Mouse (Mus musculus) forebrain, embryonic 11.5 days (tissue): ENCODE results near the gene Gm9857. TPM values are rescaled to one million over a fixed set of nuclear protein-coding genes. Genes with fewer than 3 reads are reported as not detected.

Source experiments
- ATAC-seq: fragments of 200-750 bp; cut with Nextera tagmentation; replicated peaks from 2 replicates; pipeline ENCODE4 v1.8.0; 2017; ENCODE audit warnings: moderate TSS enrichment; ENCODE audit not compliant: low FRiP score
- DNase-seq: peaks from one replicate; pipeline ENCODE4 v3.0.0-alpha.2; 2017; ENCODE audit warnings: low spot score
- H3K27ac ChIP-seq: fragments of 300-500 bp; sonication (generic); 2 replicates; pipeline ENCODE4 v1.5.1; 2014; ENCODE audit warnings: low read depth, low read length
- H3K27me3 ChIP-seq: fragments of 300-500 bp; sonication (generic); 2 replicates; pipeline ENCODE4 v1.6.1; 2014; ENCODE audit warnings: mild to moderate bottlenecking, low read length, mixed read lengths; ENCODE audit not compliant: control insufficient read depth, insufficient read depth
- H3K36me3 ChIP-seq: fragments of 300-500 bp; sonication (generic); 2 replicates; pipeline ENCODE4 v1.6.1; 2014; ENCODE audit warnings: mild to moderate bottlenecking, low read length, moderate library complexity, mixed read lengths; ENCODE audit not compliant: control insufficient read depth, insufficient read depth
- H3K4me1 ChIP-seq: fragments of 300-500 bp; sonication (generic); replicated peaks from 2 replicates; pipeline ENCODE4 v1.6.1; 2014; ENCODE audit warnings: low read length, mixed read lengths; ENCODE audit not compliant: control insufficient read depth, insufficient read depth
- H3K4me2 ChIP-seq: fragments of 300-500 bp; sonication (generic); 2 replicates; pipeline ENCODE4 v1.6.1; 2014; ENCODE audit warnings: low read depth, mild to moderate bottlenecking, low read length, moderate library complexity, mixed read lengths; ENCODE audit not compliant: severe bottlenecking
- H3K4me3 ChIP-seq: fragments of 300-500 bp; sonication (generic); 2 replicates; pipeline ENCODE4 v1.5.1; 2014; ENCODE audit warnings: low read depth, low read length
- H3K9ac ChIP-seq: fragments of 300-500 bp; sonication (generic); 2 replicates; pipeline ENCODE4 v1.6.1; 2014; ENCODE audit warnings: low read length
- H3K9me3 ChIP-seq: fragments of 300-500 bp; sonication (generic); 2 replicates; pipeline ENCODE4 v1.6.1; 2016; ENCODE audit warnings: low read length, mixed read lengths; ENCODE audit not compliant: control insufficient read depth
- WGBS: fragments of 180-500 bp; shearing (Covaris S2); extraction: QIAGEN DNeasy Blood & Tissue Kit; methylation state at CpG from one replicate; pipeline ENCODE4 v1.1.7; 2014; 5-methylcytosine and 5-hydroxymethylcytosine counted together
- polyA plus RNA-seq: library from polyadenylated mRNA; unstranded; fragments of >200 nt; fragmentation: Nextera tagmentation; extraction: Ambion mirVana; gene quantifications from 2 replicates; pipeline ENCODE4 v1.2.1, GENCODE M21; 2014

Gene Gm9857
- not detected in 2 replicates for polyA plus RNA-seq

DNA sequence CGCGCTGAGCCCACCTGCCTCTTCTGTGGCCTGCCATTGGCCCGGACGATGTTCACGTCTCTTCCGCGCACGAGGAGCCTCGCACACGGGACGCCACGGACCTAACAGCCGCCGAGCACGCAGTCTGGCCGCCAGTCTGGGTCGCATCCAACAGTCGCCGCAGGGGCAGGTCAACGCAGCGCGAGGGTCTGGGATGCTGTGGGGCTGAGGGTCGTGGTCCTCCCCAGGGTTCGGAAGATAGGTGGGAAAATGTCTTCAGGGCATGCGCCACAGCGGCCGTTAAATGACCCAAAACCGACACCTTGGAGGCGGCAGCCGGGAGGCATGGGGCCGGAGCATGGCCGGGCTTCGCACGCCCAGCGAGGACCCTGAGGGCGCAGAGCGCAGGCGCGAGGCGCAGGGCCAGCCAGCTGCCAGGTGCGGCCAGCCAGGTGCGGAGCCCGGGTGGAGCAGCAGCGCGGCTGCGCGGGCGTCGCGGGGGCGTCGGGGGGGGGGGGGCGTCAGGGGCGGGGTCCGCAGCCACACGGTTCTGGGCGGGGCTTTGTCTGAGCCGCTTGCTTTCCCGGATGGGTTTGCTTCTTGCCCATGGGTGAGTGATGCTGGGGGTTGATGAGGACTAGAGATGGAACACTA, at the start of gene Gm9857:
Gm9857 (minus strand) TSS at position 445 of the 633 bp plus-strand sequence.
- no peaks in the 10 kb centered on the region for H3K4me1 ChIP-seq
- 0 out of 2 replicates have a peak within 1 kb of the TSS, but pooled peaks have one; percentile 12 for H3K4me3 ChIP-seq
- no peaks in the 10 kb centered on the region for H3K36me3 ChIP-seq
- peak within 1 kb of the TSS; percentile 12; the same call in 1 of the 2 replicates for H3K9ac ChIP-seq
- no peak within 1 kb of the TSS for H3K27ac ChIP-seq
- H3K27me3 ChIP-seq: no peaks in the 10 kb centered on the region
- DNase-seq: peak; percentile 71
- WGBS: 58% methylated on average over 54 of the region's 59 CpGs
- ATAC-seq: peak; percentile 75
- no peaks in the 10 kb centered on the region for H3K9me3 ChIP-seq
- peak within 1 kb of the TSS; percentile 45 for H3K4me2 ChIP-seq

DNA sequence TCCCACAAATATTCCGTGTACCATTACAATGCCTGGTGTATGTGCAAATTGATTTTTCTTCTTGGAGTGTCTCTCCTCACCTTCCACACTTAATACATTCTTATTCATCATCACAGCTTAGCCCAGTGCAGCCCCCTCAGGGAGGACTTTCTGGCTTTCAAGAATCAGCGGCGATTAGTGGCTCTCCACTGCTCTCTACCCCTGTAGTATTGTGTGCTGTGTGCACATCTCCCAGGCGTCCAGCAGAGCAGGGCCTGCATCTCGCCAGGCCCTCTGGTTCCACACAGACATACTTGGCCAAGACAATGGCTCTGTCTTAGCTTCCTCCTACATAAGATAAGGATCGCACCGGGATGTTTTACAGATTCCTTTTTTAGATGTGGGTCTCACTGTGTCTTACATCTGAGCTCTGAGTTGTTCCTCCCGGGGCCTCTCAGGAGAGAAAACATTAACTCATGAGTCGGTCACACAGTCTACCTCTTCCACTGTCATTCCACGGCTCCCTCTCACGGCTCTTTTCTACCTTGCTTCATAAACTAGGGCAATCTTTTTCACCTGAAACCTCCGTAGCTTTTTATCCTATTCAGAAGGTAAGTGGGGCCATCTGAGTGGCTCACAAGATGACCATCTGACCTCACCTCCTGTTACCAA, 46.9 kb upstream of the Gm9857 start:
- ATAC-seq (peak; percentile 73), DNase-seq (no peak)
- H3K27ac ChIP-seq: no peak overlapping the region; the same call in 1 of the 2 replicates
- H3K4me1 ChIP-seq: peaks cover 2% of the 10 kb centered on the region; the same call in 1 of the 2 replicates
- H3K36me3 ChIP-seq: no peaks in the 10 kb centered on the region; the same call in 1 of the 2 replicates
- no peaks in the 10 kb centered on the region for H3K27me3 ChIP-seq
- H3K9me3 ChIP-seq: no peaks in the 10 kb centered on the region
- 67% methylated on average over 12 of the region's 12 CpGs for WGBS
- no peak overlapping the region for H3K9ac ChIP-seq
- no peak overlapping the region for H3K4me2 ChIP-seq
- H3K4me3 ChIP-seq: no peak overlapping the region

DNA sequence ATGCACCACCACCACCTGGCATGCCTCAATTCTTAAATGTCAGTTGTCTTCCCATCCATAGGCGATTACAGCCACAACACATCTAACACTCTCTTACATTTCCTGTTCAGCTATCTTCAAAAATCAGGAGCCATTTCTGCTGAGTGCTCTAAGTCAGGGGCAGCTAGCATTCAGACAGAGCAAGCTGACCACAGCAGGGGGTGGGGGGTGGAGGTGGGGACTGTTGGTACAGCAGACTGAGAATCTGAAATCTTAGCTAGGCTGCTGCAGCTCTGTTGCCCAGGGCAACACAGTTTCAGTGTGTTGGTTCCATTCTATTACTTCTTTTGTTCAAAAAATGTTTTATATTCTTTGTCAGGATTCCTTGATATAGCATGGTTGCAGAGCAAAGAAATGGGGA, 46.3 kb upstream of the Gm9857 start:
- Histone ChIP-seq H3K27ac (no peak overlapping the region; the same call in 1 of the 2 replicates), H3K4me2 (no peak overlapping the region), H3K9ac (no peak overlapping the region), H3K36me3 (no peaks in the 10 kb centered on the region), H3K4me1 (peaks cover 2% of the 10 kb centered on the region; the same call in 1 of the 2 replicates), H3K4me3 (no peak overlapping the region), H3K27me3 (no peaks in the 10 kb centered on the region), H3K9me3 (no peaks in the 10 kb centered on the region)
- ATAC-seq (no peak; the same call in 1 of the 2 replicates), DNase-seq (peak; percentile 64)
- 77% methylated on average over 1 of the region's 1 CpGs for WGBS

DNA sequence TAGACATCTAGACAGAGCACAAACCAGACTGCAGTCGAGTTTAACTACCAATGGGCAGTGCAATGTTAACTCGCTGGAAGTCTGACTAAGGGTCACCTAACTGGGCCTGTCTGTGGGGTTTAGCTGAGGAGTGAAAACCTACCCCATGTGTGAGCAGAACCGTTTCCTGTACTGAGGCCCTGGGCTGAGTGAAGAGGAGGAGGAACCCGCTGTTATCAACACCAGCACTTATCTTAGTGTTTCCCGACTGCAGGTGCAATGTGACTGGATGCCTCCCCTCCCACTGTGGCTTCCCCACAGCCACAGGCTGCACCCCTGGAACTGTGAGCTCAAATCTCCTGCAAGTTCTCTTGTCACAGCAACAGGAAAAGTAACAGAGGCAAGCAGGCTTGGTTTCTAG, 43.7 kb upstream of the Gm9857 start:
- H3K4me1 ChIP-seq: peaks cover 2% of the 10 kb centered on the region; the same call in 1 of the 2 replicates
- no peak overlapping the region for H3K4me2 ChIP-seq
- ATAC-seq: no peak
- H3K36me3 ChIP-seq: no peaks in the 10 kb centered on the region; the same call in 1 of the 2 replicates
- no peak overlapping the region for H3K4me3 ChIP-seq
- no peak overlapping the region for H3K27ac ChIP-seq
- H3K9me3 ChIP-seq: no peaks in the 10 kb centered on the region
- DNase-seq: no peak
- no peaks in the 10 kb centered on the region for H3K27me3 ChIP-seq
- no peak overlapping the region for H3K9ac ChIP-seq
- WGBS: 88% methylated on average over 5 of the region's 5 CpGs

DNA sequence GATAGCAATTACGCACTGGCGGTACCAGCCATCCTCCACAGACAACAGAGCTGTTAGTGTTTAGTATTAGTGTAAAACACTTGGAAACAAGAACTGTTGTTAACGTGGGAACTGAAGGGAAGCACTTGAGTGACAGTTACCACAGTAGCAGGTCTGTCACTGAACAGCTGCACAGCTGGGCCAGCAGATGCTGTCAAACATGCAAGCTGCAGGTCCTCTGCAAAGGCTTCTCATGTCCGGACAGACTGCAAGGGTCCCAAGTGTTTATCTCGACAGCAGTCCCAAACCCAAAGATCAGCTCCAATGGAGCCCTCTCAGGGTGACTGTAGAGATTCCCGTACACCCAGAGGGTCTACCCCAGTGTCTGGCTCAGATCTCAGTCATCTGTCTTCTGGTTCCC, 41.7 kb upstream of the Gm9857 start:
- Histone ChIP-seq H3K4me2 (no peak overlapping the region), H3K27ac (no peak overlapping the region), H3K4me3 (no peak overlapping the region), H3K9me3 (no peaks in the 10 kb centered on the region), H3K36me3 (no peaks in the 10 kb centered on the region; the same call in 1 of the 2 replicates), H3K9ac (no peak overlapping the region), H3K27me3 (no peaks in the 10 kb centered on the region), H3K4me1 (peaks cover under 1% of the 10 kb centered on the region; the same call in 1 of the 2 replicates)
- DNase-seq: no peak
- 86% methylated on average over 6 of the region's 6 CpGs for WGBS
- ATAC-seq: no peak

DNA sequence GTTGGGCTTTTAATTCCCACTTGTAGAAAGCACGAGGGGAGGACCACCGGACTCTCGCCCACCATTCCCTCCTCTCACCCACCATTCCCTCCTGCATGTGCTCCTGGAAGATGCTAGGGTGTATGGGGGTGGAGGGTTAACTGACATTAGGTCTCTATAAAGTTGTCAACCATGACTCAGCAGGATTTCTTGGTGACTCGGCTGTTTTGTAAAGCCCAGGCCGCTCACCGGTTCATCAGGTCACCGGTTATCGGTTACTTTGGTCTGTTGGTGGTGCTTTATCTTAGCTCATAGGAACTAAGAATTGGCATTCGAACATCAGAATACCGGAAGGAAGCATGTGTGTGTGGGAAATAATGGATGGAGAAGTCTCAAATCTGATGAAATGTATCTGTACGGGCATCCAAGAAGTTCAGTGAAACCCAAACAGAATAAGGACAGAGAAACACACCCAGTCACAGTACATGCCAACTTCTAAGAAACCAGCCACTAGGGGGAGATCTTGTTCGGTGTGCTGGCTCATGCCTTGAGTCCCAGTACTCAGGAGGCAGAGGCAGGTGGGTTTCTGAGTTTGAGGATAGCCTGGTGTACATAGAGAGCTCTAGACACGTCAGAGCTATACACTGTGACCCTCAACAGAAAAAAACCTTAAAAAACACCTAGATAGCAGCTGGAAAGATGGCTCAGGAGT, 37.2 kb upstream of the Gm9857 start:
- no peaks in the 10 kb centered on the region; the same call in 1 of the 2 replicates for H3K36me3 ChIP-seq

DNA sequence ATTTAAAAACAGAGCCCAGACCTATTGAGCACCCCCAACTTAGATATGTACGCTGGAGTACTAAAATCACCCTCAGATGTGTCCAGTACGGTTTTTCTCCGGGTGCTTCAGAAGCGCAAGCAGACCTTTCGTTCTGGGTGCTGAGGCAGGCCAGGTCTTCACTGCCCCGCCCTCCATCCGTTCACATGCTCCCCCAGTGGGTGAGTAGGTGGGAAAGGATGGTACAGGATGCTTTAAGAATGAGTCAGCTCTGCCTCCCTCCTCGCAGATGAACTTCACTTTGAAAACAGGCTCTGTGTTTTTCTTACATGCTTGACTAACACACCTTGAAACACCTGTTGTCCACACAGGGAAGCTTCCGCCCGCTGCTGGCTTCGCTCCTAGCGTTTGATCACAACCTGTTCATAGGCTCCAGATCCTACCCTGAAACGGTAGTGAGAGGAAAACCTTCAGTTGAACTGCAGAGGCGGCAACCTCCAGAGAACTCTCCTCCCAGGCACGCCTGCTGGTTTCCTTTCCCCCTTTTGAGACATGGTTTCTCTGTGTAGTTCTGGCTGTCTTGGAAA, 34.8 kb upstream of the Gm9857 start:
- Histone ChIP-seq H3K4me3 (no peak overlapping the region), H3K9me3 (no peaks in the 10 kb centered on the region), H3K4me2 (no peak overlapping the region), H3K27ac (no peak overlapping the region), H3K27me3 (no peaks in the 10 kb centered on the region), H3K9ac (no peak overlapping the region), H3K36me3 (no peaks in the 10 kb centered on the region; the same call in 1 of the 2 replicates), H3K4me1 (no peaks in the 10 kb centered on the region)
- 90% methylated on average over 15 of the region's 15 CpGs for WGBS
- DNase-seq (no peak), ATAC-seq (no peak)

More for the DNA sequence above, 37.2 kb upstream of the Gm9857 start:
- Histone ChIP-seq H3K27ac (no peak overlapping the region), H3K9ac (no peak overlapping the region), H3K27me3 (no peaks in the 10 kb centered on the region), H3K4me2 (no peak overlapping the region), H3K9me3 (no peaks in the 10 kb centered on the region), H3K4me1 (no peaks in the 10 kb centered on the region), H3K4me3 (no peak overlapping the region)
- DNase-seq: no peak
- WGBS: 95% methylated on average over 13 of the region's 13 CpGs
- ATAC-seq: no peak

DNA sequence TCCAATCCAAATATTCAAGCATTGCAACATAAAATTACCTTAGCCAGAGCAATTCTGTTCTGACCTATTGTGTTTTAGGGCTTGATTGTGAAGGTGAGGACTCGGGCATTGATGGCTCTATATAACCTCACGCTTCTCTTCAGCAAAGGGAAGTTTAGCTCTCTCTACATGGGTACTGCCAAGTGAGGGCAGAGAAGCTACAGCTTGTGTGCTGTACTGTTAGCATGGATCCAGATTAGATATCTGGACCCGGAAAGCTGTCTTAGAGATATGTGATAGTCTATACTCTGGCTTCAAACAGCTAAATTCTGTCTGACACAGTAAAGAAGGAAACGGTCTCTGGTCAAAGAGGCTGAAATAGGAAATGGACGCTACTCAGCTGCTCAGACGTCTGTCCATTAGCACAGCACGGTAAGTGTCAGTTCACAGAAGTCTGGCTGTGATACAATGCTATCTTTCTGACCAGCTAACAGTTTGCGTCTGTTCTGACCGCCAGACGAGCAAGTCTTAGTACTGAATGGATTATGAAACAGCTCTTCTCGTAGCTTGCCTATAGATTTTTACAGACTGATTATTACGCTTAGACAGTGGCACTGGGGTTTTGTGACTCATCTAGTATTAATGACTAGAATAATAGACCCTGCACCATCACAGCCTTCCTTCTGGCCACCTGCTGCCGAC, 33.9 kb upstream of the Gm9857 start:
- Histone ChIP-seq H3K36me3 (no peaks in the 10 kb centered on the region), H3K27ac (no peak overlapping the region), H3K9me3 (no peaks in the 10 kb centered on the region), H3K4me1 (no peaks in the 10 kb centered on the region), H3K27me3 (no peaks in the 10 kb centered on the region), H3K9ac (no peak overlapping the region), H3K4me2 (no peak overlapping the region), H3K4me3 (no peak overlapping the region)
- WGBS: 88% methylated on average over 13 of the region's 13 CpGs
- ATAC-seq: no peak
- DNase-seq: no peak
